Mouse (Mus musculus): ENCODE measurements around the gene Nedd4. TPM values are rescaled to one million over a fixed set of nuclear protein-coding genes. Genes with fewer than 3 reads are reported as not detected.

Gene Nedd4
- polyA plus RNA-seq, 1 experiment: 612 TPM

- no peak for DNase-seq (ENCODE audit: low read depth)
- TF ChIP-seq CTCF (IDR thresholded peaks at IDR 0.05; ENCODE audit: borderline replicate concordance, extremely low read depth, insufficient read depth, insufficient read length) (no peak), POLR2A (IDR thresholded peaks at IDR 0.05; ENCODE audit: borderline replicate concordance, extremely low read depth, insufficient read depth, insufficient read length, poor library complexity, severe bottlenecking) (no peak)
Measured at GRCm38 (mm10) chr9:72779004-72779403, 116.9 kb downstream of the Nedd4 start.

- no peak for TF ChIP-seq POLR2A (IDR thresholded peaks at IDR 0.05; ENCODE audit: borderline replicate concordance, extremely low read depth, insufficient read depth, insufficient read length, poor library complexity, severe bottlenecking)
- TF ChIP-seq CTCF (IDR thresholded peaks at IDR 0.05; ENCODE audit: borderline replicate concordance, extremely low read depth, insufficient read depth, insufficient read length): no peak
- DNase-seq (ENCODE audit: low read depth): no peak
Measured at GRCm38 (mm10) chr9:72779733-72780132, 117.6 kb downstream of the Nedd4 start.

- TF ChIP-seq CTCF (IDR thresholded peaks at IDR 0.05; ENCODE audit: borderline replicate concordance, extremely low read depth, insufficient read depth, insufficient read length): no peak
- TF ChIP-seq POLR2A (IDR thresholded peaks at IDR 0.05; ENCODE audit: borderline replicate concordance, extremely low read depth, insufficient read depth, insufficient read length, poor library complexity, severe bottlenecking): no peak
- DNase-seq (ENCODE audit: low read depth): no peak
Measured at GRCm38 (mm10) chr9:72780694-72781093, 118.5 kb downstream of the Nedd4 start.

GRCm38 (mm10) chr9:72781466-72781865 lies 119.3 kb downstream of the Nedd4 start:
- TF ChIP-seq POLR2A (IDR thresholded peaks at IDR 0.05; ENCODE audit: borderline replicate concordance, extremely low read depth, insufficient read depth, insufficient read length, poor library complexity, severe bottlenecking) (no peak), CTCF (IDR thresholded peaks at IDR 0.05; ENCODE audit: borderline replicate concordance, extremely low read depth, insufficient read depth, insufficient read length) (no peak)
- DNase-seq (ENCODE audit: low read depth): no peak

GRCm38 (mm10) chr9:72782121-72782520 lies 120.0 kb downstream of the Nedd4 start:
- no peak for TF ChIP-seq CTCF (IDR thresholded peaks at IDR 0.05; ENCODE audit: borderline replicate concordance, extremely low read depth, insufficient read depth, insufficient read length)
- TF ChIP-seq POLR2A (IDR thresholded peaks at IDR 0.05; ENCODE audit: borderline replicate concordance, extremely low read depth, insufficient read depth, insufficient read length, poor library complexity, severe bottlenecking): no peak
- no peak for DNase-seq (ENCODE audit: low read depth)

GRCm38 (mm10) chr9:72787732-72788131 lies 125.6 kb downstream of the Nedd4 start:
- no peak for DNase-seq (ENCODE audit: low read depth)
- TF ChIP-seq POLR2A (IDR thresholded peaks at IDR 0.05; ENCODE audit: borderline replicate concordance, extremely low read depth, insufficient read depth, insufficient read length, poor library complexity, severe bottlenecking): no peak
- no peak for TF ChIP-seq CTCF (IDR thresholded peaks at IDR 0.05; ENCODE audit: borderline replicate concordance, extremely low read depth, insufficient read depth, insufficient read length)

GRCm38 (mm10) chr9:72790530-72791212 lies 128.5 kb downstream of the Nedd4 start:
- DNase-seq (ENCODE audit: low read depth): no peak
- TF ChIP-seq POLR2A (IDR thresholded peaks at IDR 0.05; ENCODE audit: borderline replicate concordance, extremely low read depth, insufficient read depth, insufficient read length, poor library complexity, severe bottlenecking): no peak
- no peak for TF ChIP-seq CTCF (IDR thresholded peaks at IDR 0.05; ENCODE audit: borderline replicate concordance, extremely low read depth, insufficient read depth, insufficient read length)

- DNase-seq (ENCODE audit: low read depth): no peak
- TF ChIP-seq CTCF (IDR thresholded peaks at IDR 0.05; ENCODE audit: borderline replicate concordance, extremely low read depth, insufficient read depth, insufficient read length): no peak
- no peak for TF ChIP-seq POLR2A (IDR thresholded peaks at IDR 0.05; ENCODE audit: borderline replicate concordance, extremely low read depth, insufficient read depth, insufficient read length, poor library complexity, severe bottlenecking)
Measured at GRCm38 (mm10) chr9:72791213-72791582, 129.1 kb downstream of the Nedd4 start.

GRCm38 (mm10) chr9:72791681-72792080 lies 129.5 kb downstream of the Nedd4 start:
- TF ChIP-seq POLR2A (IDR thresholded peaks at IDR 0.05; ENCODE audit: borderline replicate concordance, extremely low read depth, insufficient read depth, insufficient read length, poor library complexity, severe bottlenecking) (no peak), CTCF (IDR thresholded peaks at IDR 0.05; ENCODE audit: borderline replicate concordance, extremely low read depth, insufficient read depth, insufficient read length) (no peak)
- no peak for DNase-seq (ENCODE audit: low read depth)

GRCm38 (mm10) chr9:72795243-72795642 lies 133.1 kb downstream of the Nedd4 start:
- DNase-seq (ENCODE audit: low read depth): no peak
- TF ChIP-seq CTCF (IDR thresholded peaks at IDR 0.05; ENCODE audit: borderline replicate concordance, extremely low read depth, insufficient read depth, insufficient read length) (no peak), POLR2A (IDR thresholded peaks at IDR 0.05; ENCODE audit: borderline replicate concordance, extremely low read depth, insufficient read depth, insufficient read length, poor library complexity, severe bottlenecking) (no peak)

- TF ChIP-seq POLR2A (IDR thresholded peaks at IDR 0.05; ENCODE audit: borderline replicate concordance, extremely low read depth, insufficient read depth, insufficient read length, poor library complexity, severe bottlenecking): no peak
- no peak for TF ChIP-seq CTCF (IDR thresholded peaks at IDR 0.05; ENCODE audit: borderline replicate concordance, extremely low read depth, insufficient read depth, insufficient read length)
Measured at GRCm38 (mm10) chr9:72797136-72797621, 135.0 kb downstream of the Nedd4 start.

More at GRCm38 (mm10) chr9:72797136-72797621, 135.0 kb downstream of the Nedd4 start:
- DNase-seq (ENCODE audit: low read depth): no peak

Other genes with a start within 250 kb of the Nedd4 start
- gene Mns1, start 224.3 kb upstream of the Nedd4 start, polyA plus RNA-seq (2012; rRNA removed): 5.9 and 6.7 TPM in 2 replicates
- gene Tex9, start 170.1 kb upstream of the Nedd4 start, polyA plus RNA-seq (2012; rRNA removed): 31.0 and 33.1 TPM in 2 replicates
- 23.3 and 36.9 TPM in 2 replicates for gene Rfx7, start 130.1 kb upstream of the Nedd4 start, polyA plus RNA-seq (2012; rRNA removed)
- 0.66 and 0.86 TPM in 2 replicates for gene Prtg, start 144.5 kb downstream of the Nedd4 start, polyA plus RNA-seq (2012; rRNA removed)

Data from brain, embryonic 14.5 days (tissue).